Mouse (Mus musculus): ENCODE results near the gene Cyb561d2.

Cyb561d2 gene

GRCm38 (mm10) chr9:107550491-107551116 lies 8.6 kb upstream of the Cyb561d2 start:
- DNase-seq (ENCODE audit: low spot score), result peak; percentile 90

- no peak for DNase-seq (ENCODE audit: low spot score)
Observed at GRCm38 (mm10) chr9:107549297-107550074, 7.5 kb upstream of the Cyb561d2 start.

GRCm38 (mm10) chr9:107548820-107549219 lies 6.8 kb upstream of the Cyb561d2 start:
- DNase-seq (ENCODE audit: low spot score), result no peak

GRCm38 (mm10) chr9:107547957-107548356 lies 6.0 kb upstream of the Cyb561d2 start:
- no peak for DNase-seq (ENCODE audit: low spot score)

- DNase-seq (ENCODE audit: low spot score), result peak; percentile 83
Observed at GRCm38 (mm10) chr9:107547026-107547425, 5.0 kb upstream of the Cyb561d2 start, which contains the start of gene Zmynd10. Gene Zmynd10, plus strand, starts transcription at chr9:107547298.

- peak; percentile 54 for DNase-seq (ENCODE audit: low spot score)
Observed at GRCm38 (mm10) chr9:107545602-107546001, 3.6 kb upstream of the Cyb561d2 start.

- no peak for DNase-seq (ENCODE audit: low spot score)
Observed at GRCm38 (mm10) chr9:107545199-107545598, 3.2 kb upstream of the Cyb561d2 start.

- DNase-seq (ENCODE audit: low spot score), result no peak
Observed at GRCm38 (mm10) chr9:107544729-107545128, 2.7 kb upstream of the Cyb561d2 start.

GRCm38 (mm10) chr9:107544196-107544700 lies 2.3 kb upstream of the Cyb561d2 start:
- no peak for DNase-seq (ENCODE audit: low spot score)

- no peak for DNase-seq (ENCODE audit: low spot score)
Observed at GRCm38 (mm10) chr9:107543299-107543698, 1.3 kb upstream of the Cyb561d2 start.

- DNase-seq (ENCODE audit: low spot score), result no peak
Observed at GRCm38 (mm10) chr9:107542721-107543120, 728 bp upstream of the Cyb561d2 start.

- DNase-seq (ENCODE audit: low spot score), result no peak
Observed at GRCm38 (mm10) chr9:107542352-107542686, 326 bp upstream of the Cyb561d2 start.

GRCm38 (mm10) chr9:107541005-107541404 lies 988 bp downstream of the Cyb561d2 start:
- no peak for DNase-seq (ENCODE audit: low spot score)

- DNase-seq (ENCODE audit: low spot score), result no peak
Observed at GRCm38 (mm10) chr9:107540420-107540819, 1.6 kb downstream of the Cyb561d2 start.

- DNase-seq (ENCODE audit: low spot score), result no peak
Observed at GRCm38 (mm10) chr9:107539940-107540339, 2.1 kb downstream of the Cyb561d2 start.

GRCm38 (mm10) chr9:107538711-107539110 lies 3.3 kb downstream of the Cyb561d2 start:
- DNase-seq (ENCODE audit: low spot score), result no peak

GRCm38 (mm10) chr9:107538231-107538630 lies 3.8 kb downstream of the Cyb561d2 start:
- no peak for DNase-seq (ENCODE audit: low spot score)

- peak; percentile 36 for DNase-seq (ENCODE audit: low spot score)
Observed at GRCm38 (mm10) chr9:107534408-107535202, 7.4 kb downstream of the Cyb561d2 start.

GRCm38 (mm10) chr9:107533791-107534407 lies 8.1 kb downstream of the Cyb561d2 start, which contains the start of gene Tmem115:
Gene Tmem115, plus strand, starts transcription at chr9:107533945.
- peak; percentile 94 for DNase-seq (ENCODE audit: low spot score)

GRCm38 (mm10) chr9:107526198-107527026 lies 15.6 kb downstream of the Cyb561d2 start:
- peak; percentile 87 for DNase-seq (ENCODE audit: low spot score)

GRCm38 (mm10) chr9:107522400-107522711 lies 19.6 kb downstream of the Cyb561d2 start:
- DNase-seq (ENCODE audit: low spot score), result no peak
